Mouse (Mus musculus): ENCODE measurements at regions not wholly inside any gene's neighbourhood (a gene's known extent, or its start where the extent isn't known, plus 50 kb on each side); places are given as distances from the start of the nearest gene placed in this dataset.

- peak in 1 of 2 experiments; percentile 27 for DNase-seq (ENCODE audit: low spot score in 2 of 2)
Measured at GRCm38 (mm10) chr7:72362690-72363089, 56.3 kb upstream of the Mctp2 start.

GRCm38 (mm10) chr7:72391323-72391722 is 84.9 kb upstream of the Mctp2 start:
- DNase-seq (ENCODE audit: low spot score in 2 of 2) = no peak

- peak in 1 of 2 experiments; percentile 53 for DNase-seq (ENCODE audit: low spot score in 2 of 2)
Measured at GRCm38 (mm10) chr7:72400056-72400455, 93.6 kb upstream of the Mctp2 start.

- no peak for DNase-seq (ENCODE audit: low spot score in 2 of 2)
Measured at GRCm38 (mm10) chr7:72406131-72406530, 99.7 kb upstream of the Mctp2 start.

- DNase-seq (ENCODE audit: low spot score in 2 of 2) = no peak
Measured at GRCm38 (mm10) chr7:72408409-72408986, 102.1 kb upstream of the Mctp2 start.

- peak; percentile 35 to 63 for DNase-seq (ENCODE audit: low spot score in 2 of 2)
Measured at GRCm38 (mm10) chr7:72438552-72438951, 132.1 kb upstream of the Mctp2 start.

- DNase-seq (ENCODE audit: low spot score in 2 of 2) = peak; percentile 44 to 65
Measured at GRCm38 (mm10) chr7:72442001-72442400, 135.6 kb upstream of the Mctp2 start.

GRCm38 (mm10) chr7:72444016-72444415 is 137.6 kb upstream of the Mctp2 start:
- DNase-seq (ENCODE audit: low spot score in 2 of 2) = no peak

- no peak for DNase-seq (ENCODE audit: low spot score in 2 of 2)
Measured at GRCm38 (mm10) chr7:72444792-72445191, 138.4 kb upstream of the Mctp2 start.

GRCm38 (mm10) chr7:72446911-72447310 is 140.5 kb upstream of the Mctp2 start:
- DNase-seq (ENCODE audit: low spot score in 2 of 2) = peak; percentile 15 to 25

GRCm38 (mm10) chr7:72462978-72463377 is 156.6 kb upstream of the Mctp2 start:
- no peak for DNase-seq (ENCODE audit: low spot score in 2 of 2)

GRCm38 (mm10) chr7:72464658-72465057 is 158.2 kb upstream of the Mctp2 start:
- DNase-seq (ENCODE audit: low spot score in 2 of 2) = no peak

- no peak for DNase-seq (ENCODE audit: low spot score in 2 of 2)
Measured at GRCm38 (mm10) chr7:72469691-72470090, 163.3 kb upstream of the Mctp2 start.

GRCm38 (mm10) chr7:72474751-72475150 is 168.3 kb upstream of the Mctp2 start:
- DNase-seq (ENCODE audit: low spot score in 2 of 2) = no peak

GRCm38 (mm10) chr7:72478936-72479335 is 172.5 kb upstream of the Mctp2 start:
- DNase-seq (ENCODE audit: low spot score in 2 of 2) = no peak

GRCm38 (mm10) chr7:72481275-72481674 is 174.9 kb upstream of the Mctp2 start:
- no peak for DNase-seq (ENCODE audit: low spot score in 2 of 2)

- no peak for DNase-seq (ENCODE audit: low spot score in 2 of 2)
Measured at GRCm38 (mm10) chr7:72490161-72490560, 183.8 kb upstream of the Mctp2 start.

- DNase-seq (ENCODE audit: low spot score in 2 of 2) = no peak
Measured at GRCm38 (mm10) chr7:72493292-72493691, 186.9 kb upstream of the Mctp2 start.

GRCm38 (mm10) chr7:72496933-72497631 is 190.7 kb upstream of the Mctp2 start:
- no peak for DNase-seq (ENCODE audit: low spot score in 2 of 2)

GRCm38 (mm10) chr7:72498562-72499230 is 192.3 kb upstream of the Mctp2 start:
- DNase-seq (ENCODE audit: low spot score in 2 of 2) = peak; percentile 16 to 58

GRCm38 (mm10) chr7:72499788-72500187 is 193.4 kb upstream of the Mctp2 start:
- DNase-seq (ENCODE audit: low spot score in 2 of 2) = no peak

- DNase-seq (ENCODE audit: low spot score in 2 of 2) = no peak
Measured at GRCm38 (mm10) chr7:72500190-72500589, 193.8 kb upstream of the Mctp2 start.

- DNase-seq (ENCODE audit: low spot score in 2 of 2) = no peak
Measured at GRCm38 (mm10) chr7:72500996-72501395, 194.6 kb upstream of the Mctp2 start.
